9 mouse cellular contexts compared by ENCODE assay signal in the genomic region with DNA sequence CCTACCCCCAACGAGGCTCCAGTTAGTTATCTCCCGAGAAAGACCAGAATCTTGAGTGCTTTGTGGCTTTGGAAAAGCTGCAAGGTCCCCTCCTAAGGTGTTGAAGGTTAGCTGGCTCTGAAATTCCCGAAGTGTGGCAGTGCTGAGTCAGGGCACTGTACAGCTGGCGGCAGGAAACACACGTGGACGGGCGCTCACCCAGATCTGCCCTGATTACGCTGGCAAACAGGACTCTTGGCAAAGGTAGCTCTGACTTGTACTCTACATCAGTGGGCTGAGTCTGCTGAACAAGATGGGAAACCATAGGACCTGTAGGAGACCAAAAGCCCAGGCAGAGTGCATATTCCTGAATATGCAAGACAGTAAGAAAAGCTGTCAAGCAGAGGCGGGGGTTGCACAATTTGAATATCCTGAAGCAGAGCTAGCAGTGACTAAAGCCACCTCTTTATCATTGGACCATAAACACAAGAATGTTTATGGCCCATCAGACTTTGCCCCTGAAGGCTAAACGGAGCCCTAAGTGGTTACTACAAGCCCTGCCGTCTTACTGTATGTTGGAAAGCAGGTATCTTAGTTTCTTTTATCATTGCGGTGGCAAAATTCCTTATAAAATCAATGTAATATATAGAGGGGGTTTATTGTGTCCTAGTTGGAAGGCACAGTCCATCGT.
A peak's percentile ranks its signal among the peaks of the same experiment; 100 is the strongest.
DNase-seq lines count a peak whose midpoint lies in the region; ATAC-seq lines count a peak whose summit lies in the region.
"Had no signal": no experiment of that assay in that cellular context is flagged by ENCODE, and none has a peak within 500 bp of the region (broad histone marks: within the 10 kb centered on the region; RNA-seq: fewer than 3 reads in every experiment).

No protein-coding gene starts in this region.

- peaks cover 16% of the 10 kb centered on the region for H3K4me1 ChIP-seq in neural tube, embryonic 14.5 days (ENCODE audit: control insufficient read depth, insufficient read depth, low read length)

- intact Hi-C loops in heart, postnatal 25 days (cut with DNase I) = no loop called here

- no peaks in the 10 kb centered on the region for H3K9me3 ChIP-seq in neural tube, embryonic 14.5 days (ENCODE audit: control insufficient read depth, low read length)

- H3K4me3 ChIP-seq in neural tube, embryonic 14.5 days (ENCODE audit: low read depth, low read length) = no peak overlapping the region
- H3K4me3 ChIP-seq: left cerebral cortex, adult 2 months had no signal

- H3K27me3 ChIP-seq in neural tube, embryonic 14.5 days (ENCODE audit: control insufficient read depth, insufficient read depth, low read length) = no peaks in the 10 kb centered on the region

- no peak overlapping the region for H3K9ac ChIP-seq in neural tube, embryonic 14.5 days (replicated peaks; ENCODE audit: low read depth, low read length)

- DNase-seq in adrenal gland, adult 2 months = peak; percentile 17
- DNase-seq in adrenal gland, adult 18-20 months (ENCODE audit: low spot score in 2 of 2) = no peak
- peak; percentile 10 for DNase-seq in ovary, postnatal 36 days (ENCODE audit: low spot score)
- no peak for DNase-seq in ovary, postnatal 10 days (ENCODE audit: low spot score)
- peak; percentile 4 for DNase-seq in heart, postnatal 25 days (ENCODE audit: low spot score)
- DNase-seq in thymus, postnatal 10 days (ENCODE audit: low spot score in 2 of 2) = no peak
- DNase-seq in B cell, adult 2 months = no peak

- H3K27ac ChIP-seq in neural tube, embryonic 14.5 days (ENCODE audit: low read depth, low read length) = 0 out of 2 replicates have a peak overlapping the region, but pooled peaks have one; percentile 16
- H3K27ac ChIP-seq: left cerebral cortex, adult 2 months had no signal

- no peaks in the 10 kb centered on the region for H3K36me3 ChIP-seq in neural tube, embryonic 14.5 days (ENCODE audit: control insufficient read depth, insufficient read depth, low read length)

- no peak for ATAC-seq in neural tube, embryonic 14.5 days (ENCODE audit: low read depth)

- whole genome bisulfite sequencing in neural tube, embryonic 14.5 days = 54% methylated on average over 13 of the region's 13 CpGs

- H3K4me2 ChIP-seq in neural tube, embryonic 14.5 days (ENCODE audit: low read depth, low read length) = no peak overlapping the region

Comparison
In these comparisons a context has a peak if more than half of its experiments do, and no peak if none do; other contexts are left out.
1. DNase-seq: peak in adrenal gland, adult 2 months (single experiment), ovary, postnatal 36 days (single experiment) and heart, postnatal 25 days (single experiment); none in adrenal gland, adult 18-20 months (0 of 2), ovary, postnatal 10 days (single experiment), thymus, postnatal 10 days (0 of 2) and B cell, adult 2 months (0 of 2).